In genomic region chr11:23633879-23634215, GRCm38 (mm10) we compare ENCODE assay signal across 8 mouse cellular contexts. TPM values are rescaled to one million over a fixed set of nuclear protein-coding genes. Genes with fewer than 3 reads are reported as not detected.
DNase-seq lines count a peak whose midpoint lies in the region; ATAC-seq and TF ChIP-seq lines count a peak whose summit lies in the region.

No protein-coding gene starts in this region.

- 5% methylated on average over 7 of the region's 7 CpGs for WGBS in heart, embryonic 15.5 days
- WGBS in bone marrow, adult 2 months: 8% methylated on average over 7 of the region's 7 CpGs
- 18% methylated on average over 7 of the region's 7 CpGs for WGBS in hindbrain, embryonic 10.5 days
- 14% methylated on average over 7 of the region's 7 CpGs for WGBS in midbrain, embryonic 11.5 days

- peak overlapping the region; percentile 91 for H3K4me3 ChIP-seq in heart, embryonic 15.5 days
- H3K4me3 ChIP-seq in bone marrow, adult 2 months (replicated peaks; ENCODE audit: control insufficient read depth, low read depth, low read length): peak overlapping the region; percentile 47
- H3K4me3 ChIP-seq in hindbrain, embryonic 10.5 days: peak overlapping the region; percentile 85
- H3K4me3 ChIP-seq in midbrain, embryonic 11.5 days (ENCODE audit: low read depth, low read length): peak overlapping the region; percentile 87

- TF ChIP-seq POLR2A in bone marrow, adult 2 months (IDR thresholded peaks at IDR 0.05; ENCODE audit: borderline replicate concordance, control insufficient read depth, low read depth, low read length): no peak

- DNase-seq in heart, adult 11 months: no peak
- no peak for DNase-seq in hindbrain, embryonic 10.5 days (ENCODE audit: low spot score)
- DNase-seq in midbrain, embryonic 11.5 days (ENCODE audit: low spot score, missing footprints): no peak
- DNase-seq in cerebellum, adult 18-20 months: no peak
- no peak for DNase-seq in spleen, postnatal 4 days (ENCODE audit: low spot score in 2 of 2)
- no peak for DNase-seq in ovary, postnatal 10 days (ENCODE audit: low spot score)

- no peaks in the 10 kb centered on the region for H3K27me3 ChIP-seq in heart, embryonic 15.5 days
- no peaks in the 10 kb centered on the region for H3K27me3 ChIP-seq in hindbrain, embryonic 10.5 days (ENCODE audit: insufficient read depth, poor library complexity, severe bottlenecking)
- no peaks in the 10 kb centered on the region for H3K27me3 ChIP-seq in midbrain, embryonic 11.5 days (ENCODE audit: control insufficient read depth, insufficient read depth, low read length)

- H3K27ac ChIP-seq in heart, embryonic 15.5 days: peak overlapping the region; percentile 64
- H3K27ac ChIP-seq in bone marrow, adult 2 months (ENCODE audit: control insufficient read depth, insufficient read depth, low read depth, low read length, poor library complexity): no peak overlapping the region
- peak overlapping the region; percentile 97 for H3K27ac ChIP-seq in hindbrain, embryonic 10.5 days
- no peak overlapping the region for H3K27ac ChIP-seq in midbrain, embryonic 11.5 days (ENCODE audit: low read depth, low read length)

- peaks cover 6% of the 10 kb centered on the region; the same call in 1 of the 2 replicates for H3K36me3 ChIP-seq in heart, embryonic 15.5 days
- peaks cover 13% of the 10 kb centered on the region for H3K36me3 ChIP-seq in hindbrain, embryonic 10.5 days
- H3K36me3 ChIP-seq in midbrain, embryonic 11.5 days (ENCODE audit: control insufficient read depth, insufficient read depth, low read length): no peaks in the 10 kb centered on the region

- H3K4me1 ChIP-seq in heart, embryonic 15.5 days (replicated peaks): peaks cover 5% of the 10 kb centered on the region
- peaks cover 2% of the 10 kb centered on the region for H3K4me1 ChIP-seq in bone marrow, adult 2 months (ENCODE audit: control insufficient read depth, insufficient read depth, low read length)
- H3K4me1 ChIP-seq in hindbrain, embryonic 10.5 days (replicated peaks): peaks cover 13% of the 10 kb centered on the region
- no peaks in the 10 kb centered on the region for H3K4me1 ChIP-seq in midbrain, embryonic 11.5 days (ENCODE audit: control insufficient read depth, insufficient read depth, low read length)

- no peak for ATAC-seq in heart, embryonic 15.5 days (replicated peaks; ENCODE audit: insufficient number of reproducible peaks, insufficient read depth, low FRiP score, low read depth)
- ATAC-seq in midbrain, embryonic 11.5 days (ENCODE audit: low FRiP score): no peak

- H3K4me2 ChIP-seq in heart, embryonic 15.5 days: peak overlapping the region; percentile 82
- peak overlapping the region; percentile 41 for H3K4me2 ChIP-seq in midbrain, embryonic 11.5 days

- no peak for TF ChIP-seq CTCF in bone marrow, adult 2 months (IDR thresholded peaks at IDR 0.05; ENCODE audit: control insufficient read depth, insufficient read depth, low read length)

- no peaks in the 10 kb centered on the region for H3K9me3 ChIP-seq in heart, embryonic 15.5 days (replicated peaks)
- no peaks in the 10 kb centered on the region for H3K9me3 ChIP-seq in hindbrain, embryonic 10.5 days
- no peaks in the 10 kb centered on the region for H3K9me3 ChIP-seq in midbrain, embryonic 11.5 days (ENCODE audit: control insufficient read depth, low read length)

- H3K9ac ChIP-seq in heart, embryonic 15.5 days: no peak overlapping the region
- H3K9ac ChIP-seq in midbrain, embryonic 11.5 days (ENCODE audit: low read length): no peak overlapping the region

RNA-seq across cellular contexts. Expression of gene 0610010F05Rik, which starts 0.4 kb away (rescaled TPM):
- 15.3 and 17.1 TPM in 2 replicates for polyA plus RNA-seq in heart, embryonic 15.5 days (2015; fragmentation: Nextera tagmentation; extraction: Ambion mirVana)
- 4.4 and 6.8 TPM in 2 replicates for polyA plus RNA-seq in bone marrow, adult 2 months (2011; ENCODE audit: insufficient read depth, insufficient read length, low replicate concordance, missing spikeins)
- 41.7 and 50.7 TPM in 2 replicates for polyA plus RNA-seq in hindbrain, embryonic 10.5 days (2016; fragmentation: Nextera tagmentation; extraction: Ambion mirVana)
- polyA plus RNA-seq in midbrain, embryonic 11.5 days (2014; fragmentation: Nextera tagmentation; extraction: Ambion mirVana): 65.3 and 72.5 TPM in 2 replicates

RNA-seq across cellular contexts. Expression of gene Pus10, which starts 31.6 kb away (rescaled TPM):
- polyA plus RNA-seq in heart, embryonic 15.5 days (2015; fragmentation: Nextera tagmentation; extraction: Ambion mirVana): 10.3 and 11.7 TPM in 2 replicates
- polyA plus RNA-seq in bone marrow, adult 2 months (2011; ENCODE audit: insufficient read depth, insufficient read length, low replicate concordance, missing spikeins): 9.9 and 12.0 TPM in 2 replicates
- polyA plus RNA-seq in hindbrain, embryonic 10.5 days (2016; fragmentation: Nextera tagmentation; extraction: Ambion mirVana): 17.7 and 20.5 TPM in 2 replicates
- 19.1 and 20.7 TPM in 2 replicates for polyA plus RNA-seq in midbrain, embryonic 11.5 days (2014; fragmentation: Nextera tagmentation; extraction: Ambion mirVana)

RNA-seq across cellular contexts. Expression of gene Pex13, which starts 31.9 kb away (rescaled TPM):
- 27.7 and 30.9 TPM in 2 replicates for polyA plus RNA-seq in heart, embryonic 15.5 days (2015; fragmentation: Nextera tagmentation; extraction: Ambion mirVana)
- polyA plus RNA-seq in bone marrow, adult 2 months (2011; ENCODE audit: insufficient read depth, insufficient read length, low replicate concordance, missing spikeins): 9.6 and 13.8 TPM in 2 replicates
- polyA plus RNA-seq in hindbrain, embryonic 10.5 days (2016; fragmentation: Nextera tagmentation; extraction: Ambion mirVana): 28.8 and 37.8 TPM in 2 replicates
- 45.0 and 49.3 TPM in 2 replicates for polyA plus RNA-seq in midbrain, embryonic 11.5 days (2014; fragmentation: Nextera tagmentation; extraction: Ambion mirVana)

Comparison
In these comparisons a context has a peak if more than half of its experiments do, and no peak if none do; other contexts are left out.
1. H3K27ac ChIP-seq: peak in heart, embryonic 15.5 days (single experiment) and hindbrain, embryonic 10.5 days (single experiment); none in bone marrow, adult 2 months (single experiment) and midbrain, embryonic 11.5 days (single experiment).
2. Peak in every context shown above with its lines, with median percentiles within 50 percentile points of each other: H3K4me3 ChIP-seq.